Mouse (Mus musculus) gastrocnemius, adult 18-20 months (tissue): ENCODE data around the gene Kpna1. TPM values are rescaled to one million over a fixed set of nuclear protein-coding genes. Genes with fewer than 3 reads are reported as not detected.
"Not testable (repeated sequence)": the region's sequence is repeated elsewhere in the genome, so short reads cannot be mapped to it uniquely, and the experiment has no call there.

Experiments
- DNase-seq: peaks from one replicate; pipeline ENCODE4 v3.0.0; 2021; ENCODE audit warnings: low spot score
- long read RNA-seq, 2 experiments: library from polyadenylated mRNA; stranded (forward); transcript quantifications; one replicate each; pipeline ENCODE4 v2.0.0; 2021
- total RNA-seq, 2 experiments: library from RNA; stranded (reverse); gene quantifications; 2 replicates each; pipeline ENCODE4 v1.2.3; 2021

Kpna1 gene
- total RNA-seq, result 100 to 1,000 TPM; 188 to 197 TPM
- long read RNA-seq, experiment 1, full-length matches to known transcripts, result 269 of 312 reads
- long read RNA-seq, experiment 1, partial matches to known transcripts, result 28 of 312 reads
- long read RNA-seq, experiment 1, other reads (novel, unspliced or antisense), result 15 of 312 reads
- long read RNA-seq, experiment 2, full-length matches to known transcripts, result 162 of 193 reads
- long read RNA-seq, experiment 2, partial matches to known transcripts, result 9 of 193 reads
- long read RNA-seq, experiment 2, other reads (novel, unspliced or antisense), result 22 of 193 reads

DNA sequence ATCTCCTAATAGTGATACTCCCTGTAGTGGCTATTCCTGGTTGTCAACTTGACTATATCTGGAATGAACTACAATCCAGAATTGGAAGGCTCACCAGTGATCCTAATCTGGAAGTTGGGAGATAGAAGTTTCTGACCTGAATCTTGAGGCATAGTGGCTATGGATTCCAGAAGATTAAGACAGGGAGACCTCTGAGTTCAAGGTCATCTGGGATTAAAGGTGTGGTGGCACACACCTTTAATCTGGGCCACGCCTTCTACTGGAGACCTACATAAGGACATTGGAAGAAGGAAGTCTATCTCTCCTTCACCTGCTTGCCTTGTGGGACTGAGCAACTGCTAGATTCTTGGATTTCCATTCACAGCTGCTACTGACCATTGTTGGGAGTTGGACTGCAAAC, at the start of gene Kpna1:
Gene Kpna1, plus strand, starts transcription at position 301 of the 400 bp plus-strand sequence.
- DNase-seq, result not testable (repeated sequence)

- no peak for DNase-seq
Measured at GRCm38 (mm10) chr16:35932179-35933055, 46.1 kb upstream of the Kpna1 start.

DNA sequence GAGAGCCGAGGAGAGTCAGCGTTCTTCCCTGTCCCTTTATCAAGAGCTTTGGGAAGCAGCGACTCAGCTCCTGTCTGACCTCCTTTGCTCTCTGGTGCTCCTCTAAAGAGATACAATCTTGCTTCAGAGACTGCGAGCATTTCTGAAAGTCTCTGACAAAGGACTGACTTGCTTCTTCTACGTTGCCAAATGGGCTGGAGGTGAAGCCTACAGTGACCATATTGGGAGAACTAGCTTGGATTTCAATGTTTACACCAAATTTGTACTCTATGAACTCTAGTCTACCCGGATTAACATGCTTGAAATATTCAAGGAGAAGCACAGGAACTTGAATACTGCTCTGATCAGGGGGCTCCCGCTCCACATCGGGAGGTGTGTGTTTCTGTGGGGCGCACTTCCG, 45.4 kb upstream of the Kpna1 start:
- no peak for DNase-seq

GRCm38 (mm10) chr16:35938211-35939151, 40.1 kb upstream of the Kpna1 start, which contains the start of the genes Parp9 and Dtx3l:
Gene Parp9, plus strand, starts transcription at chr16:35938470.
Gene Dtx3l, minus strand, starts transcription at chr16:35939151.
- peak; percentile 59 for DNase-seq

DNA sequence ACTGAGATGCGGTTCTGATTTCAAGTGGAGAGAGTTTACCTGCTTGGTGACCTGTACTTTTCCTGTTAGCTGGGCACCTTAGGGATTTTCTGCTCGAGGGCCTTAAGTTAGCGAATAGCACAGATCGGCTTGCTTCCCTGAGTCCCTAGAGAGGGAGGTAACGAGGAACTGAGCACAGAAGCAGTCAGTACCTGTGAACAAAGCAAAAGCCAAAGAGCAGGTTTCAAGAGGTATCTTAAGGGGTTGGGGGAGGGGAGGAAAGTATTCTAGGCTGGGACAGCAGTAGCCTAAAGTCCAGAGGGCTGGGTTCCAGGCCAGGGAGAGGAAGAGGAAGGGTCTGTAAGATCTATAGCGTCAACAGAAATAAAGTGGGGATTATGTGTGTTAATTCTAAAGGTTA, 39.3 kb upstream of the Kpna1 start:
- peak; percentile 16 for DNase-seq

DNA sequence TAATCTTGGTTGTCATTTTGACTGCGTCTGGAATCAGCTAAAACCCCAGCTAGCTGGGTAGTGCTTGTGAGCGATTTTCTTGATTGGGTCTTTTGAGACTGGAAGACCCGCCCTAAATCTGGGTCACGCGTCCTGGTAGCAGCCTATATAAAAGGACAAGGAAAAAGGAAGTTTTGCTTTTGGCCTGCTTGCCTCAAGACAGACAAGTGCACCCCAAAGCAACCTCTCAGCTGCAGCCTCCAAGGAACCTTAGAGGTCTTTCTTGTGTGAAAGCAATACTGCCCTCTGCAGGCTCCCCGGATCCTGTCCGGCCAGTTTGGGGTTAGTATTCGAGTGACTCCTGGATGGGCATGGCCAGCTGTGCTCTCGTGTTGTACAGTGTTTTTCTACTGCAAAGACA, 38.9 kb upstream of the Kpna1 start:
- peak; percentile 90 for DNase-seq

DNA sequence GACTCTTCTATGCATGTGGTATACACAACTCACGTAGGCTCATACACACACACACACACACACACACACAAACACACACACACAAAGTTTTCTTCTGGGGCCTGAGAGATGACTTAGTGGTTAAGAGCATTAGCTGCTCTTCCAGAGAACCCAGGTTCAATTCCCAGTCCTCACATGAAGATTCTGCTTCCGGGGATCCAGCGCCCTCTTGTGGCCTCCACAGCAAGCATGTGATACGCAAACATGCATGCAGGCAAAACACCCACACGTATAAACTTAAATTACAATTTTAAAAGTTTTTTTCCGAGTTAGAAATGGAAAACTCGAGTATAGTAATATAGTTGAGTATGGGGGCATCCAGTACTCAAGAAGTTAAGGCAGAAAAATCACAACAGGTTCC, 37.2 kb upstream of the Kpna1 start:
- DNase-seq, result no peak

- DNase-seq, result peak; percentile 36
Measured at GRCm38 (mm10) chr16:35949264-35949663, 29.3 kb upstream of the Kpna1 start.

- no peak for DNase-seq
Measured at GRCm38 (mm10) chr16:35951216-35951615, 27.3 kb upstream of the Kpna1 start.

GRCm38 (mm10) chr16:35952628-35953130, 25.9 kb upstream of the Kpna1 start:
- DNase-seq, result no peak

- not testable (repeated sequence) for DNase-seq
Measured at GRCm38 (mm10) chr16:35965991-35966390, 12.6 kb upstream of the Kpna1 start.

GRCm38 (mm10) chr16:35966411-35967115, 12.0 kb upstream of the Kpna1 start:
- no peak for DNase-seq

- DNase-seq, result no peak
Measured at GRCm38 (mm10) chr16:35967319-35967718, 11.2 kb upstream of the Kpna1 start.

GRCm38 (mm10) chr16:35968149-35968548, 10.4 kb upstream of the Kpna1 start:
- peak; percentile 16 for DNase-seq

DNA sequence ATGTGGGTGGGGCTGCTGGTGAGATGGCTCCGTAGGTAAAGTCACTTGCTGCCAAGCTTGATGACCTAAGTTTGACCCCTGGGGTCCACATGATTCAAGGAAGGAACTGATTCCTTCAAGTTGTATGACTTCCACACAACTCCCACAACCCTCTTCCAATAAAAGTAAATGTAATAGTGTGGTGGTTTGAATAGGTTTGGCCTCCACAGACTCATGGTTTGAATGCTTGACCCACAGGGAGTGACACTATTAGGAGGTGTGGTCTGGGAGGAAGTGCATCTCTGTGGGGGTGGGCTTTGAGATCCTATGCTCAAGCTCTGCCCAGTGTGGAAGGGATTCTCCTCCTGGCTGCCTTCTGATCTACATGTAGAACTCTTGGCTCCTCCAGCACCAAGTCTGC, 4.5 kb upstream of the Kpna1 start:
- no peak for DNase-seq

GRCm38 (mm10) chr16:35981363-35981821, 2.8 kb downstream of the Kpna1 start:
- DNase-seq, result peak; percentile 100

GRCm38 (mm10) chr16:35982506-35982901, 4.0 kb downstream of the Kpna1 start:
- DNase-seq, result no peak

DNA sequence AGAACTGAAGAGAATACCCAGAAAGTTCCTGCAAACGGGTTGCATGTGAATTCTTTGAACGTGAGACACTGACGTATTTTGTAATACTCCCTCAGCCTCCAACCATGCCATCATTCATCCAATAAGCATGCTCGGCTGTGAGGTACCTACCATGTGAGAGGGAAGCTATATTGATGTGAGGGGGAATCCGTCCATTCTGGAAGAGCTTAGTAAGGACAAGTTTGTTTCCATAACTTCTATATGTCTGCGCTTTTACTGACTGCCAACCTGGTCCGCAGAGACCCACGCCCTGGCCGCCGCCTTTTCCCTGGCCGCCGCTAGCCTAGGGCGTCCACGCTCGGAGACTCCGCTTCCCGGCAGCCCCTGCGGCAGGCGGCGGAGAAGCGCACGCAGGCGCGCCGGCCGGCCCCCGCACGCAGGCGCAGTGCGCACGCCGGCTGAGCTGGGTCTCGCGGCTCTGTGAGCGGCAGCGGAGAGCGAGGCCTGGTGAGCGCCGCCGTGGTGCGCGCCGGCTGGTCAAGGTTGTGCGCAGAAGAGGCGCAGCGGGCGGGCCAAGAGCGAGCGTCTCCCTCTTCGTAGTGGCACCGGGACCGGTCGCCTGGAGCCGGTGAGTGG, 4.5 kb downstream of the Kpna1 start:
- DNase-seq, result peak; percentile 86

- DNase-seq, result peak; percentile 77
Measured at GRCm38 (mm10) chr16:35983517-35984101, 5.1 kb downstream of the Kpna1 start.

DNA sequence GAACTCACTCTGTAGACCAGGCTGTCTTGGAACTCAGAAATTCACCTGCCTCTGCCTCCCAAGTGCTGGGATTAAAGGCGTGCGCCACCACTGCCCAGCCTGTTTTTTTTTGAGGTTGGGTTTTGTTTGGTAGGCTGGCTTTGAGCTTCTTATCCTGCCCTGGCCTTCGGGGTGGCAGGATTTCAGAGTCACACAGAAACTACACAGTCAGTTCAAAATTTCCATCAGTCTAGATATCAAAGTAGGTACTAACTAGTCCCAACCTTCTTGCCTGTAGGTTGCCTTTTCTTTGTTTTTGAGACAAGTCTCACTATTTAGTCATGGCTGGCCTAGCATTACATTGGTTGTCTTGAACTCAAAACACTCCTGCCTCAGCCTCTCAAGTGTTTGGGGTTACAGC, 5.9 kb downstream of the Kpna1 start:
- DNase-seq, result no peak
